Mouse (Mus musculus) stomach, embryonic 14.5 days (tissue): ENCODE measurements around the gene Mast4. TPM values are rescaled to one million over a fixed set of nuclear protein-coding genes. Genes with fewer than 3 reads are reported as not detected.

Experiments used
- ATAC-seq: fragments of 200-750 bp; cut with Nextera tagmentation; 2 replicates; pipeline ENCODE4 v1.8.0; 2017; ENCODE audit warnings: low read depth, moderate TSS enrichment; ENCODE audit not compliant: insufficient number of reproducible peaks, insufficient read depth, low FRiP score
- H3K27ac ChIP-seq: fragments of 300-500 bp; sonication (generic); 2 replicates; pipeline ENCODE4 v1.5.1; 2014; ENCODE audit warnings: mild to moderate bottlenecking, low read length, moderate library complexity, mixed read lengths
- H3K27me3 ChIP-seq: fragments of 300-500 bp; sonication (generic); 2 replicates; pipeline ENCODE4 v1.6.1; 2014; ENCODE audit warnings: low read length, control low read depth, mixed read lengths; ENCODE audit not compliant: control insufficient read depth, insufficient read depth
- H3K36me3 ChIP-seq: fragments of 300-500 bp; sonication (generic); 2 replicates; pipeline ENCODE4 v1.6.1; 2014; ENCODE audit warnings: mild to moderate bottlenecking, control low read depth, low read length, moderate library complexity, mixed read lengths; ENCODE audit not compliant: control insufficient read depth, insufficient read depth
- H3K4me1 ChIP-seq: fragments of 300-500 bp; sonication (generic); 2 replicates; pipeline ENCODE4 v1.6.1; 2014; ENCODE audit warnings: low read length, control low read depth, mixed read lengths; ENCODE audit not compliant: control insufficient read depth, insufficient read depth
- H3K4me2 ChIP-seq: fragments of 300-500 bp; sonication (generic); replicated peaks from 2 replicates; pipeline ENCODE4 v1.6.1; 2014; ENCODE audit warnings: low read depth, low read length, control low read depth
- H3K4me3 ChIP-seq: fragments of 300-500 bp; sonication (generic); 2 replicates; pipeline ENCODE4 v1.5.1; 2014; ENCODE audit warnings: low read depth, low read length, control low read depth
- H3K9ac ChIP-seq: fragments of 300-500 bp; sonication (generic); replicated peaks from 2 replicates; pipeline ENCODE4 v1.6.1; 2014; ENCODE audit warnings: low read depth, mild to moderate bottlenecking, control low read depth, low read length, moderate library complexity, mixed read lengths
- H3K9me3 ChIP-seq: fragments of 300-500 bp; sonication (generic); 2 replicates; pipeline ENCODE4 v1.6.1; 2016; ENCODE audit warnings: low read depth, low read length, control low read depth; ENCODE audit not compliant: control insufficient read depth
- WGBS: fragments of 180-500 bp; shearing (Covaris S2); extraction: QIAGEN DNeasy Blood & Tissue Kit; methylation state at CpG from one replicate; pipeline ENCODE4 v1.1.7; 2014; 5-methylcytosine and 5-hydroxymethylcytosine counted together
- polyA plus RNA-seq: library from polyadenylated mRNA; unstranded; fragments of >200 nt; fragmentation: Nextera tagmentation; extraction: Ambion mirVana; gene quantifications from 2 replicates; pipeline ENCODE4 v1.2.1, GENCODE M21; 2014

Mast4 gene
- polyA plus RNA-seq, 1 experiment from 2014 or later = 48.0 TPM

- Histone ChIP-seq H3K27me3 (no peaks in the 10 kb centered on the region), H3K4me1 (peaks cover 12% of the 10 kb centered on the region; the same call in 1 of the 2 replicates), H3K9ac (no peak overlapping the region), H3K36me3 (no peaks in the 10 kb centered on the region), H3K4me3 (peak overlapping the region; percentile 19), H3K27ac (0 out of 2 replicates have a peak overlapping the region, but pooled peaks have one; percentile 21), H3K4me2 (peak overlapping the region; percentile 46), H3K9me3 (no peaks in the 10 kb centered on the region)
- no peak for ATAC-seq
- WGBS = 45% methylated on average over 19 of the region's 19 CpGs
Measured at GRCm38 (mm10) chr13:102958273-102959270, 375.7 kb downstream of the Mast4 start.

- H3K9ac ChIP-seq = no peak overlapping the region
- ATAC-seq = no peak
Measured at GRCm38 (mm10) chr13:102957508-102958272, 376.6 kb downstream of the Mast4 start.

GRCm38 (mm10) chr13:102955506-102955905 is 378.8 kb downstream of the Mast4 start:
- Histone ChIP-seq H3K9ac (no peak overlapping the region), H3K4me1 (peaks cover 12% of the 10 kb centered on the region; the same call in 1 of the 2 replicates), H3K9me3 (no peaks in the 10 kb centered on the region), H3K36me3 (no peaks in the 10 kb centered on the region), H3K27me3 (no peaks in the 10 kb centered on the region), H3K27ac (no peak overlapping the region), H3K4me3 (no peak overlapping the region), H3K4me2 (no peak overlapping the region)
- no peak for ATAC-seq
- WGBS = 67% methylated on average over 2 of the region's 2 CpGs

More at GRCm38 (mm10) chr13:102957508-102958272, 376.6 kb downstream of the Mast4 start:
- H3K4me1 ChIP-seq = peaks cover 12% of the 10 kb centered on the region; the same call in 1 of the 2 replicates
- H3K36me3 ChIP-seq = no peaks in the 10 kb centered on the region
- peak overlapping the region; percentile 46 for H3K4me2 ChIP-seq
- H3K27me3 ChIP-seq = no peaks in the 10 kb centered on the region
- no peaks in the 10 kb centered on the region for H3K9me3 ChIP-seq
- 0 out of 2 replicates have a peak overlapping the region, but pooled peaks have one; percentile 21 for H3K27ac ChIP-seq
- H3K4me3 ChIP-seq = peak overlapping the region; percentile 19
- WGBS = 7% methylated on average over 15 of the region's 15 CpGs

GRCm38 (mm10) chr13:102949756-102950155 is 384.5 kb downstream of the Mast4 start:
- no peak for ATAC-seq
- Histone ChIP-seq H3K27me3 (no peaks in the 10 kb centered on the region), H3K4me3 (no peak overlapping the region), H3K9me3 (no peaks in the 10 kb centered on the region), H3K27ac (no peak overlapping the region), H3K36me3 (no peaks in the 10 kb centered on the region), H3K4me2 (no peak overlapping the region), H3K9ac (no peak overlapping the region), H3K4me1 (no peaks in the 10 kb centered on the region)
- WGBS = 76% methylated on average over 7 of the region's 7 CpGs

- H3K27me3 ChIP-seq = no peaks in the 10 kb centered on the region
- H3K4me3 ChIP-seq = no peak overlapping the region
- no peaks in the 10 kb centered on the region for H3K36me3 ChIP-seq
- no peak overlapping the region for H3K4me2 ChIP-seq
- H3K4me1 ChIP-seq = no peaks in the 10 kb centered on the region
- no peak for ATAC-seq
- WGBS = 85% methylated on average over 3 of the region's 3 CpGs
- no peak overlapping the region for H3K9ac ChIP-seq
- no peaks in the 10 kb centered on the region for H3K9me3 ChIP-seq
- H3K27ac ChIP-seq = no peak overlapping the region
Measured at GRCm38 (mm10) chr13:102948966-102949365, 385.3 kb downstream of the Mast4 start.

- H3K4me3 ChIP-seq = no peak overlapping the region
- H3K4me1 ChIP-seq = no peaks in the 10 kb centered on the region
- no peaks in the 10 kb centered on the region for H3K9me3 ChIP-seq
- 73% methylated on average over 2 of the region's 2 CpGs for WGBS
- no peaks in the 10 kb centered on the region for H3K27me3 ChIP-seq
- no peaks in the 10 kb centered on the region for H3K36me3 ChIP-seq
- no peak overlapping the region for H3K4me2 ChIP-seq
- H3K27ac ChIP-seq = no peak overlapping the region
- ATAC-seq = no peak
- H3K9ac ChIP-seq = no peak overlapping the region
Measured at GRCm38 (mm10) chr13:102947546-102947945, 386.8 kb downstream of the Mast4 start.

GRCm38 (mm10) chr13:102946024-102946821 is 388.1 kb downstream of the Mast4 start:
- no peaks in the 10 kb centered on the region for H3K9me3 ChIP-seq
- WGBS = 69% methylated on average over 13 of the region's 13 CpGs
- no peak overlapping the region for H3K9ac ChIP-seq
- no peak for ATAC-seq
- no peaks in the 10 kb centered on the region for H3K36me3 ChIP-seq
- no peak overlapping the region for H3K4me3 ChIP-seq
- no peaks in the 10 kb centered on the region for H3K27me3 ChIP-seq
- no peak overlapping the region for H3K4me2 ChIP-seq
- H3K4me1 ChIP-seq = no peaks in the 10 kb centered on the region
- H3K27ac ChIP-seq = no peak overlapping the region

- Histone ChIP-seq H3K27ac (no peak overlapping the region), H3K9me3 (no peaks in the 10 kb centered on the region), H3K27me3 (no peaks in the 10 kb centered on the region), H3K36me3 (no peaks in the 10 kb centered on the region), H3K9ac (no peak overlapping the region), H3K4me2 (no peak overlapping the region), H3K4me3 (no peak overlapping the region), H3K4me1 (no peaks in the 10 kb centered on the region)
- 88% methylated on average over 7 of the region's 7 CpGs for WGBS
- ATAC-seq = no peak
Measured at GRCm38 (mm10) chr13:102945450-102945849, 388.8 kb downstream of the Mast4 start.
